Mouse (Mus musculus) bone marrow macrophage, adult 2 months (primary cell): ENCODE measurements around the gene Scyl1.

ENCODE experiments used
- CTCF ChIP-seq: IDR thresholded peaks from 2 replicates; pipeline ENCODE4 v1.5.1; 2012; ENCODE audit warnings: low read depth, mild to moderate bottlenecking, low read length, moderate library complexity
- POLR2A ChIP-seq: IDR thresholded peaks from 2 replicates; pipeline ENCODE4 v1.6.1; 2012; ENCODE audit warnings: mild to moderate bottlenecking, low read depth, low read length, borderline replicate concordance

DNA sequence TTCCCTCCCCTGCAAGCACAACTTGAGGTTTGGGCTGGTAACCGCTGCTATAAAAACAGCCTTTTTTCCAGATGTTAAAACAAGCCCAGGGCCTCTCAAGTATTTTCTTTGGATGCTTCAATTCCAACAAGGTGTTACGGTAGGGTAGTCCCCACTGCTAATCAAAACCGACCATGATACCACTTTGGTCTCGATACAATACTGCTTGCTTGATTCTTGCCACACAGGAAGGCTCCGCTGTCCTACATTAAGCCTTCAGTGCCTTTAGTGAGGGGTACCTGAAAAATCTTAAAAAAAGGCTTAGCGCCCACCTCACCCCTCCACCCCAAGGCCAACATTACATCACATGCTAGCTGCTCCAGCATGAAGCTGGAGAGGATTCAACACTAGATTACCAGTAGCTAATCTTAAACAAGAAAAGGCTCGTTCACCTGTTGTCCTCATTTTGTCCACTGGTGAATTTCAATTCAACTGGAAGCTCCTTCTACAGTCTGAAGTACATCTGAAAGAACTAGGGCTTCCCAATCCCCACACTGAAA lies 25.4 kb upstream of the Scyl1 start:
- TF ChIP-seq POLR2A (no peak), CTCF (no peak)
